Mouse (Mus musculus): ENCODE measurements around the gene Slc25a43. TPM values are rescaled to one million over a fixed set of nuclear protein-coding genes. Genes with fewer than 3 reads are reported as not detected.

Gene Slc25a43
- polyA plus RNA-seq, 1 experiment: 0.57 TPM

GRCm38 (mm10) chrX:36823932-36824711 lies 80.7 kb downstream of the Slc25a43 start:
- no peak for DNase-seq (ENCODE audit: low read depth)

- no peak for DNase-seq (ENCODE audit: low read depth)
These were observed 81.6 kb downstream of the Slc25a43 start for GRCm38 (mm10) chrX:36825032-36825431.

Other genes with a start within 250 kb of the Slc25a43 start
- 255 and 345 TPM in 2 replicates for gene Pgrmc1, start 145.5 kb upstream of the Slc25a43 start, polyA plus RNA-seq (2012; rRNA removed)
- 0.91 and 1.1 TPM in 2 replicates for gene Akap17b, start 98.3 kb upstream of the Slc25a43 start, polyA plus RNA-seq (2012; rRNA removed)
- 543 and 651 TPM in 2 replicates for gene Slc25a5, start 52.0 kb downstream of the Slc25a43 start, polyA plus RNA-seq (2012; rRNA removed)
- gene Ube2a, start 130.2 kb downstream of the Slc25a43 start, polyA plus RNA-seq (2012; rRNA removed): 27.5 and 34.6 TPM in 2 replicates
- 14.5 and 32.0 TPM in 2 replicates for gene C330007P06Rik, start 130.5 kb downstream of the Slc25a43 start, polyA plus RNA-seq (2012; rRNA removed)
- gene Nkrf, start 159.2 kb downstream of the Slc25a43 start, polyA plus RNA-seq (2012; rRNA removed): 1.2 and 1.9 TPM in 2 replicates
- gene Sept6, start 248.1 kb downstream of the Slc25a43 start, polyA plus RNA-seq (2012; rRNA removed): 4.5 and 5.2 TPM in 2 replicates